Mouse (Mus musculus) brain, embryonic 18.5 days (tissue): ENCODE measurements around the gene Agpat3.
"Not testable (repeated sequence)": the region's sequence is repeated elsewhere in the genome, so short reads cannot be mapped to it uniquely, and the experiment has no call there.

Source experiments
- DNase-seq: peaks from one replicate; pipeline ENCODE4 v3.0.0-alpha.2; 2012; ENCODE audit warnings: low read depth, low spot score

Gene Agpat3

GRCm38 (mm10) chr10:78361951-78362350, 9.7 kb upstream of the Agpat3 start:
- DNase-seq, result no peak

GRCm38 (mm10) chr10:78360290-78360711, 8.0 kb upstream of the Agpat3 start:
- no peak for DNase-seq

GRCm38 (mm10) chr10:78358999-78359398, 6.7 kb upstream of the Agpat3 start:
- not testable (repeated sequence) for DNase-seq

GRCm38 (mm10) chr10:78358266-78358665, 6.0 kb upstream of the Agpat3 start:
- no peak for DNase-seq

GRCm38 (mm10) chr10:78357742-78358141, 5.5 kb upstream of the Agpat3 start:
- DNase-seq, result no peak

- no peak for DNase-seq
Observed at GRCm38 (mm10) chr10:78355931-78356593, 3.8 kb upstream of the Agpat3 start.

GRCm38 (mm10) chr10:78353196-78353595, 907 bp upstream of the Agpat3 start:
- DNase-seq, result no peak

- DNase-seq, result no peak
Observed at GRCm38 (mm10) chr10:78352666-78353030, 359 bp upstream of the Agpat3 start.

- DNase-seq, result no peak
Observed at GRCm38 (mm10) chr10:78351564-78351886, 764 bp downstream of the Agpat3 start.

GRCm38 (mm10) chr10:78350796-78351556, 1.3 kb downstream of the Agpat3 start:
- no peak for DNase-seq

GRCm38 (mm10) chr10:78349464-78350165, 2.7 kb downstream of the Agpat3 start:
- DNase-seq, result no peak

GRCm38 (mm10) chr10:78348211-78348610, 4.1 kb downstream of the Agpat3 start:
- no peak for DNase-seq

GRCm38 (mm10) chr10:78347486-78347885, 4.8 kb downstream of the Agpat3 start:
- no peak for DNase-seq

- no peak for DNase-seq
Observed at GRCm38 (mm10) chr10:78345466-78345865, 6.8 kb downstream of the Agpat3 start.

- no peak for DNase-seq
Observed at GRCm38 (mm10) chr10:78342091-78342490, 10.2 kb downstream of the Agpat3 start.

- DNase-seq, result no peak
Observed at GRCm38 (mm10) chr10:78338180-78338579, 14.1 kb downstream of the Agpat3 start.

GRCm38 (mm10) chr10:78334923-78335561, 17.2 kb downstream of the Agpat3 start:
- DNase-seq, result no peak

GRCm38 (mm10) chr10:78331577-78331976, 20.7 kb downstream of the Agpat3 start:
- DNase-seq, result no peak

GRCm38 (mm10) chr10:78329305-78329704, 23.0 kb downstream of the Agpat3 start:
- DNase-seq, result no peak

GRCm38 (mm10) chr10:78328011-78328575, 24.2 kb downstream of the Agpat3 start:
- DNase-seq, result no peak

GRCm38 (mm10) chr10:78325916-78326647, 26.2 kb downstream of the Agpat3 start:
- no peak for DNase-seq
